Mouse (Mus musculus): ENCODE data around the gene 1700125H20Rik. TPM values are rescaled to one million over a fixed set of nuclear protein-coding genes. Genes with fewer than 3 reads are reported as not detected.
A peak's percentile ranks its signal among the peaks of the same experiment; 100 is the strongest.
"Not testable (repeated sequence)": the region's sequence is repeated elsewhere in the genome, so short reads cannot be mapped to it uniquely, and the experiment has no call there.

The 1700125H20Rik gene
- not detected for total RNA-seq (2021)
- long read RNA-seq, experiment 1 = 0 reads
- long read RNA-seq, experiment 2 = 0 reads

- DNase-seq = peak; percentile 78 to 88
- intact Hi-C loops (cut with DNase I) = loop anchor here (2.0 kb wide), 1 partner anchor 93 kb away; no protein-coding TSS in a partner anchor
Observed at GRCm38 (mm10) chr11:85170058-85170740, at the start of gene 1700125H20Rik. Gene 1700125H20Rik, plus strand, starts transcription at chr11:85170404.

- no peak for DNase-seq
- intact Hi-C loops (cut with DNase I) = no loop called here
Observed at GRCm38 (mm10) chr11:85122073-85122472, 48.1 kb upstream of the 1700125H20Rik start.

GRCm38 (mm10) chr11:85123267-85123992 is 46.8 kb upstream of the 1700125H20Rik start:
- DNase-seq = no peak
- intact Hi-C loops (cut with DNase I) = no loop called here

- intact Hi-C loops (cut with DNase I) = no loop called here
- DNase-seq = no peak
Observed at GRCm38 (mm10) chr11:85126257-85127102, 43.7 kb upstream of the 1700125H20Rik start.

- intact Hi-C loops (cut with DNase I) = no loop called here
- no peak for DNase-seq
Observed at GRCm38 (mm10) chr11:85128883-85129282, 41.3 kb upstream of the 1700125H20Rik start.

- intact Hi-C loops (cut with DNase I) = no loop called here
- no peak for DNase-seq
Observed at GRCm38 (mm10) chr11:85131542-85131941, 38.7 kb upstream of the 1700125H20Rik start.

GRCm38 (mm10) chr11:85138776-85139474 is 31.3 kb upstream of the 1700125H20Rik start:
- intact Hi-C loops (cut with DNase I) = no loop called here
- DNase-seq = no peak

- intact Hi-C loops (cut with DNase I) = no loop called here
Observed at GRCm38 (mm10) chr11:85139581-85140540, 30.3 kb upstream of the 1700125H20Rik start, which contains the start of gene Usp32. Gene Usp32, minus strand, starts transcription at chr11:85140161.

GRCm38 (mm10) chr11:85152256-85152930 is 17.8 kb upstream of the 1700125H20Rik start:
- intact Hi-C loops (cut with DNase I) = no loop called here
- no peak for DNase-seq

More at GRCm38 (mm10) chr11:85139581-85140540, 30.3 kb upstream of the 1700125H20Rik start, which contains the start of gene Usp32:
- peak; percentile 89 to 95 for DNase-seq

- DNase-seq = no peak
- intact Hi-C loops (cut with DNase I) = no loop called here
Observed at GRCm38 (mm10) chr11:85157301-85157700, 12.9 kb upstream of the 1700125H20Rik start.

GRCm38 (mm10) chr11:85163014-85163413 is 7.2 kb upstream of the 1700125H20Rik start:
- intact Hi-C loops (cut with DNase I); DNase-seq: not testable (repeated sequence)

GRCm38 (mm10) chr11:85164371-85164770 is 5.8 kb upstream of the 1700125H20Rik start:
- intact Hi-C loops (cut with DNase I) = no loop called here
- no peak for DNase-seq

GRCm38 (mm10) chr11:85167503-85167902 is 2.7 kb upstream of the 1700125H20Rik start:
- intact Hi-C loops (cut with DNase I) = no loop called here
- DNase-seq = no peak

GRCm38 (mm10) chr11:85170833-85171232 is 629 bp downstream of the 1700125H20Rik start:
- DNase-seq = no peak
- intact Hi-C loops (cut with DNase I) = loop anchor here (2.0 kb wide), 1 partner anchor 92 kb away; no protein-coding TSS in a partner anchor

GRCm38 (mm10) chr11:85175941-85176340 is 5.7 kb downstream of the 1700125H20Rik start:
- DNase-seq = no peak
- intact Hi-C loops (cut with DNase I) = no loop called here

- intact Hi-C loops (cut with DNase I) = no loop called here
- DNase-seq = no peak
Observed at GRCm38 (mm10) chr11:85177761-85178160, 7.6 kb downstream of the 1700125H20Rik start.

- intact Hi-C loops (cut with DNase I) = no loop called here
- no peak for DNase-seq
Observed at GRCm38 (mm10) chr11:85178413-85178812, 8.2 kb downstream of the 1700125H20Rik start.

GRCm38 (mm10) chr11:85182617-85183283 is 12.5 kb downstream of the 1700125H20Rik start:
- peak; percentile 33 to 42 for DNase-seq
- intact Hi-C loops (cut with DNase I) = no loop called here
